Mouse (Mus musculus): ENCODE measurements around the gene Tssk3.

Tssk3 gene

GRCm38 (mm10) chr4:129448713-129449112 lies 42.1 kb downstream of the Tssk3 start:
- no peak for DNase-seq

DNA sequence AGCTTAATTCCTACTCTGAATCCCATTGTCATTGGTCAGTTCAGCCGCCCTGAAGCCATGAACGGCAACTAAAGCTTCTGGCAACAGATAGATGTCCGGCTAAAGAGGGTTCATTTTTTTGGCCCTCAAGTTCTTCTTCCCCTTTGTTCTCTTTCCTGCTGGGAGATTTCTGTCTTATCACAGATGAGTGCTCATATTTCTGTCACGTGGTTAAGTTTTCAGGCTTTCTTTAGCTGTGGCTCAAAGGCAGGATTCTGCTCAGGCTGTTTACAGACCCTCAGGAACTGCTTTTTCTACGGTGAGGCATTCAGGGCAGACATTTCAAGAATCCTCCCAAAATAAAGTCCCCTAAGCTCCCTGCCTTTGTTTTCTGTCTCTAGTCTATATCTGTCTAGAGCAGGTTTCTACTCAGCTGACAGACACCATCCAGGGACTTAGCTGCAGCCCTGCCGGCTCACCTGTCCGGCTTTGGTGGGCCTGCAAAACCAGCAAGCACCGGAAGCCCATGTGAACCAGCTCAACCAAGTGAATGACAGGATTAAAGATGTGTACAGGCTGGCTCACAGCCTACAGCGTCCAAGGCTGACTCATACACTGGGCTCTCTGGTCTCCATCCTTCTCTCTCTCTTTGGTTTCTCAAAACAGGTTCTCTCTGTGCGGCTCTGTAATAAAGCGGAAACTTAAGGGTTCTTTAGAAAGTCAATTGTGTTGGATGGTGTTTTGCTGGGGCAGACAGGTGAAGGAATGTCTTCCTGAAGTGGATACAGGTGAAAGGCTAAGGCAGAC lies 42.9 kb downstream of the Tssk3 start:
- DNase-seq: no peak

DNA sequence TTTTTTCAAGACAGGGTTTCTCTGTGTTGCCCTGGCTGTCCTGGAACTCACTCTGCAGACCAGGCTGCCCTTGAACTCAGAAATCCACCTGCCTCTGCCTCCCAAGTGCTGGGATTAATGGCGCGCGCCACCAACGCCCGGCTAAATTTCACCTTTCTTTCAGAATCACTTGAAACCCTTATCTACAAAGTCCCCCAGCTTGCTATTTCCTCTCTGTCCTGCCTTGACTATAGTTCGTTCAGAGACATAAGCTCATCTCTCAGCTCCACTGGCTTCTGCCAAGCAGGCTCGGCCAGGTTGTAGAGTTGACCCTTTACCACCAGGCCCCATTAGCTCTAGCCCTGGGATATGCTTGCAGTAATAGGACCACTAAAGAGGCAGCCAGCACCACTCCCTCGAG lies 43.5 kb downstream of the Tssk3 start:
- DNase-seq: no peak

GRCm38 (mm10) chr4:129441145-129441544 lies 49.7 kb downstream of the Tssk3 start:
- no peak for DNase-seq

- no peak for DNase-seq
Observed at GRCm38 (mm10) chr4:129440340-129441063, 50.3 kb downstream of the Tssk3 start, which contains the start of gene Zbtb8b. Gene Zbtb8b (minus strand): TSS chr4:129440853.

Data from B cell, adult 2 months (primary cell).